Mouse (Mus musculus) midbrain, embryonic 11.5 days (tissue): ENCODE results near the gene Sparc. TPM values are rescaled to one million over a fixed set of nuclear protein-coding genes. Genes with fewer than 3 reads are reported as not detected.

Source experiments
- ATAC-seq: fragments of 200-750 bp; cut with Nextera tagmentation; 2 replicates; pipeline ENCODE4 v1.8.0; 2017; ENCODE audit warnings: moderate TSS enrichment, moderate library complexity; ENCODE audit not compliant: low FRiP score
- DNase-seq: peaks from one replicate; pipeline ENCODE4 v3.0.0; 2015; ENCODE audit warnings: low spot score; ENCODE audit errors: missing footprints
- H3K27ac ChIP-seq: fragments of 300-500 bp; sonication (generic); 2 replicates; pipeline ENCODE4 v1.5.1; 2014; ENCODE audit warnings: low read depth, low read length
- H3K27me3 ChIP-seq: fragments of 300-500 bp; sonication (generic); 2 replicates; pipeline ENCODE4 v1.6.1; 2014; ENCODE audit warnings: mild to moderate bottlenecking, low read length, moderate library complexity, mixed read lengths; ENCODE audit not compliant: control insufficient read depth, insufficient read depth
- H3K36me3 ChIP-seq: fragments of 300-500 bp; sonication (generic); 2 replicates; pipeline ENCODE4 v1.6.1; 2014; ENCODE audit warnings: mild to moderate bottlenecking, low read length, moderate library complexity, mixed read lengths; ENCODE audit not compliant: control insufficient read depth, insufficient read depth
- H3K4me1 ChIP-seq: fragments of 300-500 bp; sonication (generic); 2 replicates; pipeline ENCODE4 v1.6.1; 2014; ENCODE audit warnings: low read length; ENCODE audit not compliant: control insufficient read depth, insufficient read depth
- H3K4me2 ChIP-seq: fragments of 300-500 bp; sonication (generic); 2 replicates; pipeline ENCODE4 v1.6.1; 2014; ENCODE audit warnings: mild to moderate bottlenecking, moderate library complexity
- H3K4me3 ChIP-seq: fragments of 300-500 bp; sonication (generic); 2 replicates; pipeline ENCODE4 v1.5.1; 2014; ENCODE audit warnings: low read depth, low read length
- H3K9ac ChIP-seq: fragments of 300-500 bp; sonication (generic); 2 replicates; pipeline ENCODE4 v1.6.1; 2014; ENCODE audit warnings: low read length
- H3K9me3 ChIP-seq: fragments of 300-500 bp; sonication (generic); 2 replicates; pipeline ENCODE4 v1.6.1; 2016; ENCODE audit warnings: low read length; ENCODE audit not compliant: control insufficient read depth
- WGBS: fragments of 180-500 bp; shearing (Covaris S2); extraction: QIAGEN DNeasy Blood & Tissue Kit; methylation state at CpG from one replicate; pipeline ENCODE4 v1.1.7; 2014; 5-methylcytosine and 5-hydroxymethylcytosine counted together
- polyA plus RNA-seq: library from polyadenylated mRNA; unstranded; fragments of >200 nt; fragmentation: Nextera tagmentation; extraction: Ambion mirVana; gene quantifications from 2 replicates; pipeline ENCODE4 v1.2.1, GENCODE M21; 2014

Sparc gene
- polyA plus RNA-seq, 1 experiment from 2014 or later, result 428 TPM

DNA sequence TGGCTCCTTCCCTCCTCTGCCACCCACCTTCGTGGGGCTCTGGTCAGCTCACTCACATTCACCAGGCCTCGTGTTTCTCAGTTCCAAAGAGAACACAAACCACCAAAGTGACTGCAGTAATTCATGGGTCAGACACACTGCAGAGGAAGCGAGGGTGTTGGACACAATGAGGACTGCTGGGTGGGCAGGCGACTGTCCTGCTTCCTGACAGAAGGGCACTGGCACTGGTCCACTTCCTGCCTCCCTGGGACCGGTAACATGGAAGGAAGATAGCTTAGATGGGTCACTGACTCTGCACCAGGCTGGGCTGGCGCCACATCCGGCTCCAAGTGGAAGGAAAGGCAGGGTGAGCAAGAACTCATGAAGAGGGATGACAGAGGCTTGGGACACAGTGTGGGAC lies 26.5 kb upstream of the Sparc start:
- no peak overlapping the region for H3K4me3 ChIP-seq
- DNase-seq (peak; percentile 49), ATAC-seq (no peak)
- no peaks in the 10 kb centered on the region for H3K27me3 ChIP-seq
- no peak overlapping the region for H3K9ac ChIP-seq
- no peak overlapping the region for H3K4me2 ChIP-seq
- no peak overlapping the region for H3K27ac ChIP-seq
- H3K9me3 ChIP-seq, result no peaks in the 10 kb centered on the region
- H3K36me3 ChIP-seq, result no peaks in the 10 kb centered on the region; the same call in 1 of the 2 replicates
- WGBS, result 88% methylated on average over 7 of the region's 7 CpGs
- H3K4me1 ChIP-seq, result no peaks in the 10 kb centered on the region

DNA sequence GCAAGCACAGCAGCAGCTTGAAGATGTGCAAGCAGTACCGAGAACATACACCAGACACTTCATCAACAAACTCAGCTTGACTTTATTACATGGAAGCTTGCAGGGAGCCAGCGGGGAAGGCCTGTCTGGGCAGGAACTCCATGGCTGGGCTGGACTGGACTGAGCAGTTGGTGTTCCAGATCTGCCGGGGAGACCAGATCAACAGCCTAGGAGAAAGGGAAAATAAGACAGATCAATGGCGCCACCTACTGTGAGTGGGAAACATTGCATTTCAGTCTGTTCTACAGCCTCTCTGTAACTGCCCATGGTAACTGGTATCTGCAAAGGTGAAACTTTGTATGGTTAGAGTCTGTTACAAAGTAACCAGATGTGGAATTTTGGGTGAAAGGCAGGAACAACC lies 23.6 kb upstream of the Sparc start:
- H3K9me3 ChIP-seq, result no peaks in the 10 kb centered on the region
- H3K27ac ChIP-seq, result no peak overlapping the region
- H3K4me1 ChIP-seq, result no peaks in the 10 kb centered on the region
- H3K36me3 ChIP-seq, result no peaks in the 10 kb centered on the region; the same call in 1 of the 2 replicates
- no peaks in the 10 kb centered on the region for H3K27me3 ChIP-seq
- WGBS, result 27% methylated on average over 4 of the region's 4 CpGs
- peak; percentile 64; the same call in 1 of the 2 replicates for ATAC-seq
- H3K9ac ChIP-seq, result no peak overlapping the region
- no peak overlapping the region for H3K4me2 ChIP-seq
- peak; percentile 98 for DNase-seq
- H3K4me3 ChIP-seq, result no peak overlapping the region

DNA sequence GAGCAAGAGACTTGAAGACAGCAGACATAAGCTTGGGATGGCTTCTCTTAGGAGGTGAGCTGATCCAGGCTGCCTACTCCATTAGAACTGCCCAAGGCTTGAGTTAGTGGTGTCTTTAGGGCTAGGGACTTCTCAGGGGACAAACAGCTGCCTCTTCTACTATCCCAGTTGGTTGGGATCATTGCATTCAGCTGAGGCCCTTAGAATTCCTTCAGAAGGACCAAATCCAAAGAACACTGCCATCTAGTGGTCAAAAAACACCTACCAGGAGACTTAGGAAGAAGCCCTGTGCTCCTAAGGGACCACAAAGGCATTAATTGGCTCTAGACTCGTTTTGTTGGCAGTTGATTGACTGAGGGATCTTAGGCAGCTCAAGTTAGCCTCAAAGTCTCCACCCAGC lies 21.8 kb upstream of the Sparc start:
- DNase-seq, result peak; percentile 99
- Histone ChIP-seq H3K9me3 (no peaks in the 10 kb centered on the region), H3K27ac (no peak overlapping the region), H3K36me3 (no peaks in the 10 kb centered on the region; the same call in 1 of the 2 replicates), H3K27me3 (no peaks in the 10 kb centered on the region), H3K4me1 (no peaks in the 10 kb centered on the region), H3K9ac (no peak overlapping the region), H3K4me2 (no peak overlapping the region), H3K4me3 (no peak overlapping the region)
- no peak for ATAC-seq
- WGBS, result 12% methylated on average over 1 of the region's 1 CpGs

DNA sequence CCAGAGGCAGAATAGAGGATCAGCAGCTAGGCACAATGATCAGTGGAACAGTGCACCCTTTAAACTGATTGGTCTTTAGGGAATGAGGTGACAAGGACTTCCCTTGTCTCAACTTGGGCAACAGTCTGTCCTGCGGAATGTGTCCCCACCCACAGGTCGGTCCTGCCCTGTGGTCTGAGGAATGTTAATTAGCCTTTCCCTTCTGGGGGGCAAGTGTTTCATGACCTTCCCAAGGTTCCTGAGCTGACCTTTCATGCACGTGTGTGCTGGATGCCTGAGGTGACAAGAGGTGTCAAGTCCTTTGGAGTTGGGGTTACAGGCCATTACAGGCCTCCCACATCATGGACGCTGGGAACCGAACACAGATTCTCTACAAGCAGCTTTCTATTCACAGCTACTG lies 16.7 kb upstream of the Sparc start:
- no peak for ATAC-seq
- no peak overlapping the region for H3K27ac ChIP-seq
- no peaks in the 10 kb centered on the region for H3K36me3 ChIP-seq
- H3K4me2 ChIP-seq, result no peak overlapping the region
- WGBS, result 68% methylated on average over 5 of the region's 5 CpGs
- H3K9ac ChIP-seq, result no peak overlapping the region
- no peaks in the 10 kb centered on the region for H3K4me1 ChIP-seq
- no peaks in the 10 kb centered on the region for H3K9me3 ChIP-seq
- DNase-seq, result no peak
- H3K4me3 ChIP-seq, result no peak overlapping the region
- no peaks in the 10 kb centered on the region for H3K27me3 ChIP-seq

DNA sequence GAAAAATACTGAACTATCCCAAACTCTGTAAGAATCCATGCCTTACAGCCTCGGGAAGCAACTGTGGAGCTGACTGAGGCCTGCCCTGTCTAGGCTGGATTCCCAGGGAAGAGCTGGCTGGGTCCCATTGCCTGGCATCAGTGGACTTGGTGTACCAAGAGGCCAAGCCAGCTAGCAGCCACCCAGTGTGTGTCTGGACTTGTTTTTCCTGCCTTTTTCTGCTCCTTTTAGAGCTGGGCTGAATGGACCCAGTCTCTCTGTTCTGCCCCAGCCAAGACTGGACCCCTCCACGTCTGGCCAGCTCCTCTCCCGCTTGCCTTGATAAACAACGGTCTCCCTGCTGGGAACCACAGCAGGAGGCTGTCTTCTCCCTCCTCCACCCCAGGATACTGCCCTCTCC lies 15.0 kb upstream of the Sparc start:
- DNase-seq, result peak; percentile 49
- Histone ChIP-seq H3K4me2 (no peak overlapping the region), H3K9ac (no peak overlapping the region), H3K27me3 (no peaks in the 10 kb centered on the region), H3K36me3 (no peaks in the 10 kb centered on the region), H3K4me3 (no peak overlapping the region), H3K4me1 (no peaks in the 10 kb centered on the region), H3K27ac (no peak overlapping the region), H3K9me3 (no peaks in the 10 kb centered on the region)
- 34% methylated on average over 4 of the region's 4 CpGs for WGBS
- ATAC-seq, result no peak

DNA sequence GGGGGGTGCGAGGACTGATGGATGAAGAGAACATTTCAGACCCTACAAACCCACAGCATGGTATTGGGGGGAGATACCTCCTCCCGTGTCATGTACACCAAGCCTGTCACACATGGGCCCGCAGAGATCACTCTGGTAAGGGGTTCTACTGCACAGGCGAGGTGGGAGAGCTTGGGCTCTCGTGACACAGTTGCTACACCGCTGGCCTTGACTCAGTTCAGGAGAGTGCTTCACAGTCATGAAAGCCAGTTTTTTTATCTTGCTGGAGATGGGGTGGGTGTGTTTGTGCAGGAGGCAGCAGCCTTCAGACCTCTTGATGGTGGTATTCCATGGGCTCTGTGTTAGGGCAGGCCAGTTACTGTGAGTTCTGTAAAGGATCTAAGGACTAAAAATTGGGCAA lies 13.1 kb upstream of the Sparc start:
- Histone ChIP-seq H3K36me3 (no peaks in the 10 kb centered on the region), H3K9me3 (no peaks in the 10 kb centered on the region), H3K4me2 (no peak overlapping the region), H3K27me3 (no peaks in the 10 kb centered on the region), H3K27ac (no peak overlapping the region), H3K4me3 (no peak overlapping the region), H3K9ac (no peak overlapping the region; the same call in 1 of the 2 replicates), H3K4me1 (no peaks in the 10 kb centered on the region)
- 90% methylated on average over 6 of the region's 6 CpGs for WGBS
- DNase-seq, result no peak
- no peak for ATAC-seq

DNA sequence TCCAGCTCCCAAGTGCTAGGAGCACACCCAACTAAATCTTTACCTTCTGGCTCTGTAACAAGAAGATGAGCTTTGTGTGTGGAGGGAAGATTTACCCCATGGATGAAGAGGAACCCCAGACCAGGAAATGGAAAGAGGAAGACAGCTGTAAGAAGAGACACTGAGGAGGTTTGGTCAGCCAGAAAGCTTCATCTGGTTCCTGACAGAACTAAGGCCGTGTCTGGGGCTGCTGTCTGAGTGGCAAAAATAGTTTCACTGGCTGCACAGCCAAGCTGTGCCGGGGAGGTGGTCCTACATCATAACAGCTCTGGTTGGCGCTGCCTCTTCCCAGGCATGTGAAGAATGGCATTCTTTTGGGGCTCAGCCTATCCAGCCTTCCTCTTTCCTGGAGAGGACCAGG lies 10.0 kb upstream of the Sparc start:
- peak; percentile 76 for DNase-seq
- Histone ChIP-seq H3K27ac (no peak overlapping the region), H3K36me3 (no peaks in the 10 kb centered on the region), H3K4me2 (no peak overlapping the region), H3K4me1 (peaks cover 8% of the 10 kb centered on the region; the same call in 1 of the 2 replicates), H3K9ac (no peak overlapping the region), H3K4me3 (no peak overlapping the region), H3K9me3 (no peaks in the 10 kb centered on the region), H3K27me3 (no peaks in the 10 kb centered on the region)
- 72% methylated on average over 3 of the region's 3 CpGs for WGBS
- no peak for ATAC-seq

DNA sequence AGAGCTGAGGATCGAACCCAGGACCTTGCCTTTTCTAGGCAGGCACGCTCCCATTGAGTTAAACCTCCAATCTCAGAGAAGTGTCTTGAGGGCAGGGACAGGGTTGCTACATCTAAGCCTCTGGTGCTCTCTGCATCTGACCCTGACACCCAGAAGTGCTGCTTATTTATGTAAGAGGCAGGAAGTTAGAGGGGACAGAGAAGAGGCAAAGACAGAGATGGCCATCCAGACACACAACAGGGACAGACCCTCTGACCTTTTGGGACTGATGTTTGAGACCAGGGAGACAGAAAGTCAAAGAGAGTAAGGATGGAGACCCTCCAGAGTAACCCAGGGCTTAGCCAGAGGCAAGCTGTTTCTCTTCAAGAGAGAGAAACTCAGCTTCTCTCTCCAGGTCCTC lies 7.0 kb upstream of the Sparc start:
- Histone ChIP-seq H3K4me2 (no peak overlapping the region), H3K9me3 (no peaks in the 10 kb centered on the region), H3K27ac (no peak overlapping the region), H3K36me3 (no peaks in the 10 kb centered on the region), H3K4me3 (no peak overlapping the region), H3K4me1 (peaks cover 11% of the 10 kb centered on the region; the same call in 1 of the 2 replicates), H3K27me3 (no peaks in the 10 kb centered on the region), H3K9ac (no peak overlapping the region)
- ATAC-seq (no peak), DNase-seq (peak; percentile 56)
- WGBS, result 88% methylated on average over 2 of the region's 2 CpGs

DNA sequence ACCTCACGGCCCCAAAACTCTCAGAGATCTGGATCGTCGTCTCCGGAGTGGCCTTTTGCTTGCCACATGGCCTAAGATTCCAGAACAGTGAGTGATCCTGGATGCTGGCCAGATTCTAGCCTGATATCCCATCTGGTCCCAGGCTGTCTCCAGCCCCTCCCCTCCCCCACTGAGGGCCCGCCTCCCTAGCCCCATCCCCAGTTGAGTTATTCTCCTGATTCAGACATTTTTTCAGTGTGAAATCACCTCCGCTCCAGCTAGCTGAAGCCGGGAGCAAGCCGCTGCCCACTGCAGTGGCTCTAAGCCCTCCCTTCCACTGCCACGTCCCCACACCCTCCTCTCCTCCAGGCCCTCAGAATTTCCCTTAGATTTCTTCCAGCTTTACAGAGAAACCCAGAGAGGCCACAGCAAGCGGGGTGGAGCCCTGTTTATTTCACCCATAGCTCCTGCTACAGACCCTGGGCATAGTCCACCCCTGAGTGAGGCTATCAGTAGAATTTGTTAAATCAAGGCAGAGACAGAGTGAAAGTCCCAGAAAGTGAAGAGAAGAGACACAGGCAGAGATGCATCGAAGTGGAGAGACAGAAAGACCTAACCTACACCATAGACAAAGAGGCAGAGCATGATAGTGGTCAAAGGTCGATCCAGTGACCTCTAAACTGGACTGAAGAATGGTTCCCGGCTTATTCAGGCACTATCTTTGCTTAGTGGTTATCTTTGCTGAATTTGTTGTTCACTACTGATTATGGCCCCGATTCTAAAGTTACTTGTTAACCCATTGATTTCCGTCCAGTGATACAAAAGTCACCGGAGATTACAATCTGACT lies 5.4 kb upstream of the Sparc start:
- H3K9ac ChIP-seq, result peak overlapping the region; percentile 39; the same call in 1 of the 2 replicates
- no peaks in the 10 kb centered on the region for H3K9me3 ChIP-seq
- ATAC-seq (peak; percentile 75), DNase-seq (peak; percentile 95)
- H3K27me3 ChIP-seq, result no peaks in the 10 kb centered on the region
- H3K4me2 ChIP-seq, result no peak overlapping the region
- peaks cover 15% of the 10 kb centered on the region; the same call in 1 of the 2 replicates for H3K4me1 ChIP-seq
- H3K27ac ChIP-seq, result peak overlapping the region; percentile 20
- no peak overlapping the region for H3K4me3 ChIP-seq
- 39% methylated on average over 16 of the region's 16 CpGs for WGBS
- no peaks in the 10 kb centered on the region for H3K36me3 ChIP-seq
